Mouse (Mus musculus) thymus, postnatal 36 days (tissue): ENCODE measurements around the gene Defa20.
"Not testable (repeated sequence)": the region's sequence is repeated elsewhere in the genome, so short reads cannot be mapped to it uniquely, and the experiment has no call there.

Experiments used
- DNase-seq, 2 experiments: peaks; one replicate each; pipeline ENCODE4 v3.0.0; 2022; ENCODE audit warnings: mixed read lengths in 2 of 2

Gene Defa20

DNA sequence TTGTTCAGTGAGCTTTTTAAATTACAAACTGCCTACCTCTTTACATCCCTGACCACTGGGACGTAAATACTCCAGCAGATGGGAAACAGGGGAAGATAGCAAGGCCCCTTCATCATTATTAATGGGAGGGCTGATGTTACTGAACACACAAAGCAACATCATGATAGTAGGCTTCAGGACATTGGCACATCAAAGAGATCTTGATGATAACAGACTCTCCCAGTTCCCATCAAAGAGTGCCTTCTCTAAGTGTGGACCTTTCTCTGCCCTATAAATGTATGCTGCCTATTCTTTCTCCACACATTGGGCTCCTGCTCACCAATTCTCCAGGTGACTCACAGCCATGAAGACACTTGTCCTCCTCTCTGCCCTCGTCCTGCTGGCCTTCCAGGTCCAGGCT is at the start of gene Defa20:
Defa20 (plus strand) TSS at position 301 of the 400 bp plus-strand sequence.
- DNase-seq: not testable (repeated sequence)

DNA sequence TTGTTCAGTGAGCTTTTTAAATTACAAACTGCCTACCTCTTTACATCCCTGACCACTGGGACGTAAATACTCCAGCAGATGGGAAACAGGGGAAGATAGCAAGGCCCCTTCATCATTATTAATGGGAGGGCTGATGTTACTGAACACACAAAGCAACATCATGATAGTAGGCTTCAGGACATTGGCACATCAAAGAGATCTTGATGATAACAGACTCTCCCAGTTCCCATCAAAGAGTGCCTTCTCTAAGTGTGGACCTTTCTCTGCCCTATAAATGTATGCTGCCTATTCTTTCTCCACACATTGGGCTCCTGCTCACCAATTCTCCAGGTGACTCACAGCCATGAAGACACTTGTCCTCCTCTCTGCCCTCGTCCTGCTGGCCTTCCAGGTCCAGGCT is 19.7 kb downstream of the Defa20 start, which contains the start of gene Defa32:
Defa32 (plus strand) TSS at position 301 of the 400 bp plus-strand sequence.
- not testable (repeated sequence) for DNase-seq
